Mouse (Mus musculus) hindbrain, embryonic 11.5 days (tissue): ENCODE measurements at regions not wholly inside any gene's neighbourhood (a gene's known extent, or its start where the extent isn't known, plus 50 kb on each side); places are given as distances from the start of the nearest gene placed in this dataset.
A peak's percentile ranks its signal among the peaks of the same experiment; 100 is the strongest.

Source experiments
- ATAC-seq: fragments of 200-750 bp; cut with Nextera tagmentation; 2 replicates; pipeline ENCODE4 v1.8.0; 2017; ENCODE audit warnings: mild to moderate bottlenecking, moderate TSS enrichment, moderate library complexity; ENCODE audit not compliant: low FRiP score
- DNase-seq: peaks from one replicate; pipeline ENCODE4 v3.0.0-alpha.2; 2015; ENCODE audit warnings: low spot score
- H3K27ac ChIP-seq: fragments of 300-500 bp; sonication (generic); 2 replicates; pipeline ENCODE4 v1.5.1; 2014; ENCODE audit warnings: mild to moderate bottlenecking, low read depth, low read length
- H3K27me3 ChIP-seq: fragments of 300-500 bp; sonication (generic); 2 replicates; pipeline ENCODE4 v1.6.1; 2014; ENCODE audit warnings: mild to moderate bottlenecking, low read length, moderate library complexity, mixed read lengths; ENCODE audit not compliant: control insufficient read depth, insufficient read depth
- H3K36me3 ChIP-seq: fragments of 300-500 bp; sonication (generic); 2 replicates; pipeline ENCODE4 v1.6.1; 2014; ENCODE audit warnings: mild to moderate bottlenecking, low read length, moderate library complexity, mixed read lengths; ENCODE audit not compliant: control insufficient read depth, insufficient read depth
- H3K4me1 ChIP-seq: fragments of 300-500 bp; sonication (generic); replicated peaks from 2 replicates; pipeline ENCODE4 v1.6.1; 2014; ENCODE audit warnings: low read length, mixed read lengths; ENCODE audit not compliant: control insufficient read depth, insufficient read depth
- H3K4me2 ChIP-seq: fragments of 300-500 bp; sonication (generic); replicated peaks from 2 replicates; pipeline ENCODE4 v1.6.1; 2014; ENCODE audit warnings: mild to moderate bottlenecking, low read depth, low read length
- H3K4me3 ChIP-seq: fragments of 300-500 bp; sonication (generic); 2 replicates; pipeline ENCODE4 v1.5.1; 2014; ENCODE audit warnings: low read depth, low read length
- H3K9ac ChIP-seq: fragments of 300-500 bp; sonication (generic); 2 replicates; pipeline ENCODE4 v1.6.1; 2014; ENCODE audit warnings: low read depth, low read length
- H3K9me3 ChIP-seq: fragments of 300-500 bp; sonication (generic); 2 replicates; pipeline ENCODE4 v1.6.1; 2016; ENCODE audit warnings: low read length; ENCODE audit not compliant: control insufficient read depth
- WGBS: fragments of 180-500 bp; shearing (Covaris S2); extraction: QIAGEN DNeasy Blood & Tissue Kit; methylation state at CpG from one replicate; pipeline ENCODE4 v1.1.7; 2014; 5-methylcytosine and 5-hydroxymethylcytosine counted together

DNA sequence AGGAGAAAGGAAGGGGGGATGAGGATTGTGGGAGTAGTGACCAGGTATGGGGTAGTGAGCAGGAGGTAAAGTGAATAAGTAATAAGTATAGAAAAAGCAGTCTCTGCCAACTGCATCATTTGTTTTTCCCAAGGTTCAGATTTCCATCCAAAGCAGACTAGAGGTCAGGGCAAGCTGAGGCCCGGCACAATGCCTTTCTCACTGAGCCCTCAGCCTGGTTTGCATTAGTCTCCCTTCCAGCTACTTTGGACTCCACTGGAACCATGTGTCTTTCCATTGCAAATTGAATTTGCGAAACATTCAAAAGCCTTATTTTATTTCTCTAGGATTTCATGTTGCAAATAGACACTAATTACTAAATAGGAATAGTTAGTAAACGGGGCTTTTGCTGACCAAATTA lies 124.7 kb upstream of the Tnc start:
- DNase-seq (no peak), ATAC-seq (no peak)
- WGBS, result 72% methylated on average over 3 of the region's 3 CpGs
- Histone ChIP-seq H3K27me3 (no peaks in the 10 kb centered on the region), H3K27ac (no peak overlapping the region), H3K4me2 (no peak overlapping the region), H3K9me3 (no peaks in the 10 kb centered on the region), H3K36me3 (no peaks in the 10 kb centered on the region), H3K4me1 (no peaks in the 10 kb centered on the region), H3K9ac (no peak overlapping the region), H3K4me3 (no peak overlapping the region)

DNA sequence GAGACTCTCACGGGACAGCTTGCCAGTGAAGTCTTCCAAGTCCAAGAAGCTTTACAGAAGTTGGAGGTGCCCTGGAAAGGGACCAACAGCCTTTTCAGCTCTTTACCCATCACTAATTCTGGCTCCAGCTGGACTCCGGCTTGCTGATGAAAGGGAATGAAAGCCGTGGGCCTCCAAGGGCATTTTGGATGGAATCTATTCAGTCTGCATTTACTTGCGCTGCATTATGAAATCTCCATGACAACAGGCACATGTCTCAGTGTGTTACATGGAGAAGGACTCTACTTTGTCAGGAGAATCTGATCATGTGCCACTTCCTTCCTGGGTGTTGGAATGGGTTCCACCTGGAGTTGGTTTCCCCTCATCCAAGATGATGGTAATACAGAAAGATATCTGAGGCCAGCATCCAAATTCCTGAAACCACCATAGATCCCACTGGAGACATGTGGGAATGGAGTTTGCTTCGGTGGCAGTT lies 102.2 kb upstream of the Tnc start:
- Histone ChIP-seq H3K27me3 (no peaks in the 10 kb centered on the region), H3K9ac (no peak overlapping the region), H3K4me3 (no peak overlapping the region), H3K9me3 (no peaks in the 10 kb centered on the region), H3K27ac (no peak overlapping the region), H3K4me2 (no peak overlapping the region), H3K36me3 (no peaks in the 10 kb centered on the region), H3K4me1 (no peaks in the 10 kb centered on the region)
- 0 out of 2 replicates have a peak, but pooled peaks have one; percentile 30 for ATAC-seq
- WGBS, result 62% methylated on average over 5 of the region's 5 CpGs
- peak; percentile 10 for DNase-seq

DNA sequence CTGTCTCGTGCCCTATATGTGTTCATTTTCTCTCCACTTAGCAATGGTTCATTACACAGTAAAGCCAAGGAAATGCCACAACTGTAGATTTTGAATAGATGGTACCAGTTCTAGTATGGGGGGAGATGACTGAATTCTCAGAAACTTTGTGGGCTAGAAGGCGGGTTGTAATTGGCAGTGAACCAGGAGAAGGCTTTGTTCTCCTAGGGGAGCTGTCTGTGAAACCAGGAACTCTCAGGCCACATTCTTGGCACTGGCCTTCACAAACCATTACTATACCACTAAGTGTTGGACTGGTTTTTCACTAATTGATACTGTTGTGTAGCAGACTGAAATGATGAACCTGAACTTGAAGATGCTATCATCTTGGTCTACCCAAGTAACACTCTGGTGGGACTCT lies 99.1 kb upstream of the Tnc start:
- Histone ChIP-seq H3K4me2 (no peak overlapping the region), H3K27ac (no peak overlapping the region), H3K36me3 (no peaks in the 10 kb centered on the region), H3K9me3 (no peaks in the 10 kb centered on the region), H3K4me1 (no peaks in the 10 kb centered on the region), H3K27me3 (no peaks in the 10 kb centered on the region), H3K4me3 (no peak overlapping the region), H3K9ac (no peak overlapping the region)
- ATAC-seq, result no peak
- DNase-seq, result no peak
- 79% methylated on average over 2 of the region's 2 CpGs for WGBS

DNA sequence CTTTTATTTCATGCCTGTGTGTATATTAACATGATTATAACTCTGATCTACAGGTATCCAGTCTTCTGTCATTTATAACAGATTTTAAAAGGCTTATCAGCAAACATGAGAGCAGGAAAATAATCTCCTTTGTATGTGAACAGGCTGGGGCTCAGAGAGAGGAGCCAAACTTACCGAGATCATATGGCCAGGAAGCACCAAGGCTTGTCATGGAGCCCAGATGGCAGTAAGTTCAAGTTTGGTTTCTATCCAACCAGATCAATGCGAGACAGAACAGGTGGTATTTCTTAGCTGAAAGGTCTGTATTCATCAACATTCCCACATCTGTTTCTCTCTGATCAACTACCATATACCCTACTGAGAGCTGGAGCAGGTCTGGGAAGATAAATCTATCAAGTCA lies 96.1 kb upstream of the Tnc start:
- Histone ChIP-seq H3K4me1 (no peaks in the 10 kb centered on the region), H3K9me3 (no peaks in the 10 kb centered on the region), H3K27me3 (no peaks in the 10 kb centered on the region), H3K4me2 (no peak overlapping the region), H3K4me3 (no peak overlapping the region), H3K9ac (no peak overlapping the region), H3K27ac (no peak overlapping the region), H3K36me3 (no peaks in the 10 kb centered on the region)
- WGBS, result 76% methylated on average over 2 of the region's 2 CpGs
- DNase-seq (no peak), ATAC-seq (no peak)

DNA sequence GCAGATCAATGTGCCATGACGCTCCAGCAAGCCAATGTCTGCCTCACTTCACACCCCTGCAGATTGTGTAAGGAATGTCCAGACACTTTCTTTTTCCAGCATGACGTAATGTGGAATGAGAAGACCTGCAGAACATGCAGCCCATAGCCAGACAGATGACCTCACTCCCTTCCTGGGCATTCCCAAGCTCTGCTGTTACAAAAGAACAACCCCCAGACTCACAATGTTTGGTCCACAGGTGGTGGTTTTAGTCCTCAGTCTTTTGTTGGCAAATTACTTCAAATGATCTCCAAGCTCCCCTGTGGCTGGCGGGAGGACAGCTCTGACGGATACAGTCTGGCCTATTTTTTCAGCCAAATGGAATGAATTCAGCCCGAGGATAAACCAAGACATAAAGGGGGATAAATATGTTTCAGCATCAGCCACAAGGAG lies 95.6 kb upstream of the Tnc start:
- Histone ChIP-seq H3K9me3 (no peaks in the 10 kb centered on the region), H3K4me3 (no peak overlapping the region), H3K27ac (no peak overlapping the region), H3K36me3 (no peaks in the 10 kb centered on the region), H3K9ac (no peak overlapping the region), H3K4me2 (no peak overlapping the region), H3K4me1 (no peaks in the 10 kb centered on the region), H3K27me3 (no peaks in the 10 kb centered on the region)
- DNase-seq (no peak), ATAC-seq (no peak)
- WGBS, result 64% methylated on average over 5 of the region's 5 CpGs

DNA sequence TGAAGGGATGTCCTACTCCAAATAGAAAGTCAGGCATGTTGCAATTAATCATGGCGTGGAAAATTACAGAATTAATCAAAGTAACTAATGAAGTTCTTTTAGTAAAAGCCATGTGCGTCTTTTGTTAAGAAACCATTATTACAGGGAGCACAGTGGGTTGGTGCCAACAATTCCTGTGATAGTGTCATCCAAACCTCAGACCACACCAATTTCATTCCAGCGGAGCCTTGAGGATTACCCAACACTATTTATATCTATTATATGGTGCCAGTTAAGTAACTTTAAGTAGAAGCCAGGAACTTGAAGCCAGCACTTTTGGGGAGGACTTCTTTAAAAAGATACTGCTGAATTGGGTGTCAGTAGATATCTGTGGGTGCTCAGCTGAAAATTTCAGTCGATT lies 93.0 kb upstream of the Tnc start:
- H3K4me2 ChIP-seq, result no peak overlapping the region
- DNase-seq (no peak), ATAC-seq (no peak)
- H3K27ac ChIP-seq, result no peak overlapping the region
- no peaks in the 10 kb centered on the region for H3K27me3 ChIP-seq
- H3K4me3 ChIP-seq, result no peak overlapping the region
- H3K4me1 ChIP-seq, result no peaks in the 10 kb centered on the region
- H3K36me3 ChIP-seq, result no peaks in the 10 kb centered on the region
- no peak overlapping the region for H3K9ac ChIP-seq
- 87% methylated on average over 4 of the region's 4 CpGs for WGBS
- no peaks in the 10 kb centered on the region for H3K9me3 ChIP-seq

DNA sequence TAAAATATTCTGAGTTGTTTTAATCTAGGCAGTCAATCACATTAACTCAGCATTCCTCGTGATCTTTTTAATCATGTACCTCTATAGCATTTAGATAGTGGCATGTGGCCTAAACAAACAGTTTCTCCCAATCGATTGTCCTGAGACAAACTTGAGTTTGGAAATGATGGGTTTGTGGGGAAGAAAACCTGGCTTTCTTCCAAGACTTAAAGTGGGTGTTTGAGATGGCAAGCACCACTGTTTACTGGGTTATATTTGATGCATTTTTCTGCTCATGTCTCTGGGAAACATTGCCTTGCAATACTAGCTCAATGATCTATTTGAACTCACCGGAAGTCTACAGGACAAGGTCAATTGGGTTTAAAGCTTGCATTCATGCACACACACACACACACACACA lies 88.2 kb upstream of the Tnc start:
- DNase-seq (no peak), ATAC-seq (no peak)
- 86% methylated on average over 3 of the region's 3 CpGs for WGBS
- Histone ChIP-seq H3K9ac (no peak overlapping the region), H3K36me3 (no peaks in the 10 kb centered on the region), H3K4me3 (no peak overlapping the region), H3K9me3 (no peaks in the 10 kb centered on the region), H3K4me2 (no peak overlapping the region), H3K4me1 (no peaks in the 10 kb centered on the region), H3K27me3 (no peaks in the 10 kb centered on the region), H3K27ac (no peak overlapping the region)

DNA sequence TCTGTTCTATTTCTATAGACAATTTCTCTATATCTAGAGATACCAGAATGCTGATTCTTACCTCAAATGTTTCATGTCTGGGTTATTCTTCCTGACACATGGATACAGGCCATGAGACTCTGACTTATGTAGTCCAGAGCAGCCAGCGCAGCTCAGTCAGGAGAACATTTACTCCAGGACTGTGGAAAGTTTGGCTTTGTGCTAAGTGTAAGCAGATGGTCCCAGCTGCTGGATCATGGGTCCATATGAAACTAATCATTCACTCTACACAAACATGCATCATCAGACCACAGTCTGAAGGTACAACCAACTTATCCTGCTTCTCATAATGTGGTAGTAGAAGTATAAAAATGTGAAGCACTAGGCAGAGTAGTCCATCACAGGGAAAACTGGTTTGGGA lies 82.5 kb upstream of the Tnc start:
- H3K27me3 ChIP-seq, result no peaks in the 10 kb centered on the region
- H3K4me2 ChIP-seq, result no peak overlapping the region
- ATAC-seq (no peak), DNase-seq (no peak)
- no peak overlapping the region for H3K4me3 ChIP-seq
- no peaks in the 10 kb centered on the region for H3K36me3 ChIP-seq
- H3K9ac ChIP-seq, result no peak overlapping the region
- WGBS, result 76% methylated on average over 1 of the region's 1 CpGs
- no peaks in the 10 kb centered on the region for H3K9me3 ChIP-seq
- no peak overlapping the region for H3K27ac ChIP-seq
- no peaks in the 10 kb centered on the region for H3K4me1 ChIP-seq

DNA sequence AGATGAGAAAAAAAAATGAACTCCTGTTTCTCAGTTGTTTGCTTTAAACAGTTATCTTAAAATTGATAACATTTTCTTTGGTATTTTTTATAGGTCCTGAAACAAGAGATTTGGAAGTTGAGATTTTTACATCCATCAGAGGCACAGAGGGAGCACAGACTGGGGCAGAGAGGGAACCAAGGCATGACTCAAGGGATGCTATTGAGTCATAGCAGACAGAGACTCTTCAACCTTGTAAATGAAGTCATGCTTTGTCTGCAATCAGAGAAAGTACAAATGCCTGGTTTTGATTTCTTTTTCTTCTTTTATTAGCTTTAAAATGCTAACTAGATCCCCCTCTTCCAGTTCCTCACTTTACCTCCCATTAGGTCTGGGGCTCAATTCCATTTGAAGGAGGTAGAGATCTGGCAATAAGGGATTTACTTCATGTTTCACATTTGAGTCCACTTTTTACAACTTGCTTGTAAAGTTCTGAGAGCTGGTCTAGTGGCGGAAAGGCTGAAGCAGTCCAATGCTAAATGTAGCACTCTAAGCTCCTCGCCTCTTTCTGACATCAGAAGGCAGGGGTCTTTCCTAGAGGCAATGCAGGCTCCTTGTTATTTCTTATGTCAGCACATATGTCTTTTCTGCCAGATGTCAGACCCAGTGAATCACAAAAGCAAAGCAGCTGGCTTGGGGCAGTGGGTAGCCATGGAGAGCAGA lies 77.7 kb upstream of the Tnc start:
- DNase-seq (no peak), ATAC-seq (no peak)
- no peaks in the 10 kb centered on the region for H3K27me3 ChIP-seq
- no peak overlapping the region for H3K27ac ChIP-seq
- H3K9me3 ChIP-seq, result no peaks in the 10 kb centered on the region
- H3K4me3 ChIP-seq, result no peak overlapping the region
- 86% methylated on average over 2 of the region's 2 CpGs for WGBS
- H3K4me2 ChIP-seq, result no peak overlapping the region
- H3K9ac ChIP-seq, result no peak overlapping the region
- H3K36me3 ChIP-seq, result no peaks in the 10 kb centered on the region
- no peaks in the 10 kb centered on the region for H3K4me1 ChIP-seq
